Comparison of ENCODE assay signal across 7 mouse cellular contexts in the genomic region with DNA sequence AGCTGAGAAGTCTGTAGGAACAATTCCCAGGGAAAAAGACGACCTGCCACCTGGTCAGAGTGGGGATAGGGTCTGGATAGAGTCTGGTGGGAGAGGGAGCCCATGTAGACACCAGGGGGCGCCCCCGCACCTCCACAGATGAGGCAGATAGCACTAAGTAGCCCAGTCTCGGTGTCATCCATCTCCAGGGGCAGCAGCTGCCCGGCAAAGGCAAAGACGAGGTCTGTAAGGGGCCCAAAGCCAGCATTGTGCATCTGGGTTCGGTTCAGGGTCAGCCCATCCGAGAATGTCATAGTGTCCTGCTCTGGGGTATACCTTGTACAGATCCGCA. TPM values are rescaled to one million over a fixed set of nuclear protein-coding genes. Genes with fewer than 3 reads are reported as not detected.
A peak's percentile ranks its signal among the peaks of the same experiment; 100 is the strongest.
DNase-seq lines count a peak whose midpoint lies in the region; ATAC-seq lines count a peak whose summit lies in the region.

No protein-coding gene starts in this region.

- H3K4me2 ChIP-seq in forebrain, embryonic 12.5 days, result no peak overlapping the region; the same call in 1 of the 2 replicates

- no peak overlapping the region for H3K4me3 ChIP-seq in forebrain, embryonic 12.5 days (replicated peaks)
- no peak overlapping the region for H3K4me3 ChIP-seq in hindbrain, embryonic 10.5 days

- H3K4me1 ChIP-seq in forebrain, embryonic 12.5 days, result peaks cover 29% of the 10 kb centered on the region
- H3K4me1 ChIP-seq in hindbrain, embryonic 10.5 days (replicated peaks), result peaks cover 51% of the 10 kb centered on the region

- no peaks in the 10 kb centered on the region for H3K36me3 ChIP-seq in forebrain, embryonic 12.5 days (replicated peaks)
- H3K36me3 ChIP-seq in hindbrain, embryonic 10.5 days, result 0 out of 2 replicates have a peak, but pooled peaks cover 9% of the 10 kb centered on the region

- H3K9ac ChIP-seq in forebrain, embryonic 12.5 days, result 0 out of 2 replicates have a peak overlapping the region, but pooled peaks have one; percentile 36

- ATAC-seq in forebrain, embryonic 12.5 days (ENCODE audit: low FRiP score), result peak; percentile 86

- 16% methylated on average over 9 of the region's 9 CpGs for whole genome bisulfite sequencing in forebrain, embryonic 12.5 days
- 13% methylated on average over 9 of the region's 9 CpGs for WGBS in hindbrain, embryonic 10.5 days

- peaks cover 34% of the 10 kb centered on the region for H3K27me3 ChIP-seq in forebrain, embryonic 12.5 days
- peaks cover 42% of the 10 kb centered on the region for H3K27me3 ChIP-seq in hindbrain, embryonic 10.5 days (ENCODE audit: insufficient read depth, poor library complexity, severe bottlenecking)

- H3K27ac ChIP-seq in forebrain, embryonic 12.5 days, result no peak overlapping the region
- no peak overlapping the region for H3K27ac ChIP-seq in hindbrain, embryonic 10.5 days

- peak; percentile 85 for DNase-seq in Muller cell, postnatal 12 days (ENCODE audit: inconsistent ontology term)
- peak; percentile 68 for DNase-seq in c-Kit-positive CD71-negative TER-119-negative erythroid progenitor cells, embryonic 14.5 days (ENCODE audit: low read depth)
- peak; percentile 84 for DNase-seq in hindbrain, embryonic 10.5 days (ENCODE audit: low spot score)
- peak; percentile 76 for DNase-seq in layer of hippocampus, postnatal 14 days (ENCODE audit: low spot score in 2 of 2)
- DNase-seq in lung, postnatal 4 days, result peak; percentile 85 to 88
- DNase-seq in retina, postnatal 7 days (ENCODE audit: low read depth, low spot score), result peak; percentile 80

- no peaks in the 10 kb centered on the region for H3K9me3 ChIP-seq in forebrain, embryonic 12.5 days
- no peaks in the 10 kb centered on the region for H3K9me3 ChIP-seq in hindbrain, embryonic 10.5 days

RNA-seq across cellular contexts. Expression of a gene that starts 7.5 kb away (rescaled TPM):
- polyA plus RNA-seq in forebrain, embryonic 12.5 days (2016; fragmentation: Nextera tagmentation; extraction: Ambion mirVana), result 0.65 and 0.88 TPM in 2 replicates
- 0.31 and 0.90 TPM in 2 replicates for polyA plus RNA-seq in hindbrain, embryonic 10.5 days (2016; fragmentation: Nextera tagmentation; extraction: Ambion mirVana)
- 1 to 10 TPM; 2.1 to 4.2 TPM for total RNA-seq in layer of hippocampus, postnatal 14 days (2021)

RNA-seq across cellular contexts. Expression of a gene that starts 18.1 kb away (rescaled TPM):
- 13.1 and 16.7 TPM in 2 replicates for polyA plus RNA-seq in forebrain, embryonic 12.5 days (2016; fragmentation: Nextera tagmentation; extraction: Ambion mirVana)
- 22.1 and 24.5 TPM in 2 replicates for polyA plus RNA-seq in hindbrain, embryonic 10.5 days (2016; fragmentation: Nextera tagmentation; extraction: Ambion mirVana)
- total RNA-seq in layer of hippocampus, postnatal 14 days (2021), result 10 to 100 TPM in 1 of 2 experiments, 1 to 10 TPM in 1; 8.8 to 11.2 TPM

RNA-seq across cellular contexts. Expression of a gene that starts 31.1 kb away (rescaled TPM):
- 0.09 and 0.17 TPM in 2 replicates for polyA plus RNA-seq in forebrain, embryonic 12.5 days (2016; fragmentation: Nextera tagmentation; extraction: Ambion mirVana)
- polyA plus RNA-seq in hindbrain, embryonic 10.5 days (2016; fragmentation: Nextera tagmentation; extraction: Ambion mirVana), result 0.26 and 0.35 TPM in 2 replicates
- total RNA-seq in layer of hippocampus, postnatal 14 days (2021), result not detected

RNA-seq across cellular contexts. Expression of a gene that starts 34.7 kb away (rescaled TPM):
- polyA plus RNA-seq in forebrain, embryonic 12.5 days (2016; fragmentation: Nextera tagmentation; extraction: Ambion mirVana), result 46.2 and 51.8 TPM in 2 replicates
- 34.0 and 35.5 TPM in 2 replicates for polyA plus RNA-seq in hindbrain, embryonic 10.5 days (2016; fragmentation: Nextera tagmentation; extraction: Ambion mirVana)
- 10 to 100 TPM; 40.5 to 42.4 TPM for total RNA-seq in layer of hippocampus, postnatal 14 days (2021)

RNA-seq across cellular contexts. Expression of a gene that starts 36.2 kb away (rescaled TPM):
- polyA plus RNA-seq in forebrain, embryonic 12.5 days (2016; fragmentation: Nextera tagmentation; extraction: Ambion mirVana), result 127 and 132 TPM in 2 replicates
- 61.8 and 67.1 TPM in 2 replicates for polyA plus RNA-seq in hindbrain, embryonic 10.5 days (2016; fragmentation: Nextera tagmentation; extraction: Ambion mirVana)
- total RNA-seq in layer of hippocampus, postnatal 14 days (2021), result 10 to 100 TPM; 69.8 to 76.3 TPM
